Mouse (Mus musculus): Measurements from ENCODE around the gene Zfp335. TPM values are rescaled to one million over a fixed set of nuclear protein-coding genes. Genes with fewer than 3 reads are reported as not detected.

The Zfp335 gene
- 8.6 and 9.5 TPM in 2 replicates for polyA plus RNA-seq (2015; fragmentation: Nextera tagmentation; extraction: Ambion mirVana)

- DNase-seq (ENCODE audit: low spot score) = peak; percentile 94
These were observed at the start of gene Zfp335 for GRCm38 (mm10) chr2:164911086-164912048. Gene Zfp335, minus strand, starts transcription at chr2:164911757.

- DNase-seq (ENCODE audit: low spot score) = no peak
These were observed 49.3 kb upstream of the Zfp335 start, which contains the start of gene Slc12a5 for GRCm38 (mm10) chr2:164960716-164961441. Gene Slc12a5, plus strand, starts transcription at chr2:164960802.

GRCm38 (mm10) chr2:164957548-164958315 lies 46.2 kb upstream of the Zfp335 start:
- DNase-seq (ENCODE audit: low spot score) = no peak

- DNase-seq (ENCODE audit: low spot score) = no peak
These were observed 44.6 kb upstream of the Zfp335 start for GRCm38 (mm10) chr2:164956195-164956594.

DNA sequence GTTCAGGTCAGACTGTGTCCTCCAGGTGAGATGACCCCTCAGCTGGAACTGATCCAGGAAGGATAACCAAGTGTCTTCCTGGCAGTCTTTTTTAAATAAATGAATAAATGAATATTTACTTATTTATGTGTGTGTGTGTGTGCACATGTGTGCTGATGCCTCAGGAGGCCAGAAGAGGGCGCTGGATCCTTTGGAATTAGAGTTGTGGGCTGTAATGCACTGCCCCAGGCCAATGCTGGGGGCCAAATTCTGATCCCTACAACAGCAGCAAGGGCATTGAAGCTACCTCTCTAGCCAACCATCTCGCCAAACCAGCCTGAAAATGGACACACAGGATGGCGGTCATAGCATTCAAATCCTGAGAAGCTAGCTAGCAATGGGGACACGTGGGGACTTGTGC lies 44.2 kb upstream of the Zfp335 start:
- DNase-seq (ENCODE audit: low spot score) = no peak

DNA sequence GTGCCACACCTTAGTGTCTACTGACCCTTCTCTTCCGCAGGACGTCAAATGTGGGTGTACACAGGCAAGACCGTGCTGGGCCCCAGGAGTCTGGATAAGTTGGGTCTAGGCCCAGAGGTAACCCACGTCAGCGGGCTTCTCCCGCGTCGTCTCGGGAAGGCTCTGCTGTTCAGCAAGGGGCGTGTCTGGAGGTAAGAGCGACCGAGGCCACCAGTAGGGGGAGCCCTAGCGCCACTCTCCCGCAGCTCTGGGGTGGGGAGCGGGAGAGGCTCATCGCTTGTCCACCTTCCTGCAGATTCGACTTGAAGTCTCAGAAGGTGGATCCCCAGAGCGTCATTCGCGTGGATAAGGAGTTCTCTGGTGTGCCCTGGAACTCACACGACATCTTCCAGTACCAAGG lies 41.7 kb upstream of the Zfp335 start:
- DNase-seq (ENCODE audit: low spot score) = peak; percentile 77

- no peak for DNase-seq (ENCODE audit: low spot score)
These were observed 40.9 kb upstream of the Zfp335 start for GRCm38 (mm10) chr2:164952448-164952847.

GRCm38 (mm10) chr2:164951745-164952144 lies 40.2 kb upstream of the Zfp335 start:
- no peak for DNase-seq (ENCODE audit: low spot score)

GRCm38 (mm10) chr2:164950501-164950900 lies 38.9 kb upstream of the Zfp335 start:
- DNase-seq (ENCODE audit: low spot score) = no peak

GRCm38 (mm10) chr2:164948962-164949361 lies 37.4 kb upstream of the Zfp335 start:
- no peak for DNase-seq (ENCODE audit: low spot score)

GRCm38 (mm10) chr2:164947930-164948329 lies 36.4 kb upstream of the Zfp335 start:
- DNase-seq (ENCODE audit: low spot score) = no peak

DNA sequence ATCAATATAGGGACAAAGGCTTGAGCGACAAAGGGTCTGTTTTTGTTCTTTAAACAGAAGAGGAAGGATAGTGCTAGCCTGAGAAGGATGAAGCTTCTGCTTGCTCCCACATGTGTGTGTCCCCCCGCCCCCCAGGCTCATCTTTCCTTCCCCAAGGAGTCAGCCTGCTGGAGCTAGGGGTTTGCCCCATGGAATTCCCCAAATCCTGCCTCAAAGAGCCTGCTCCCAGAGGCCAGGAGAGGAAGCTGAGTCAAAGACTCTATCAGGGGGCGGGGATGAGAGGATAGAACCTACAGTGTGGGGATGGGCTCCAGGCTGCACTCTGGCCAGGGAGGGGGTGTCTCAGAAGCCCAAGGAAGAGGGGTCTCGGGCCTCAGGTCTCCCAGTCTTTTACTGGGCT lies 35.9 kb upstream of the Zfp335 start:
- no peak for DNase-seq (ENCODE audit: low spot score)

GRCm38 (mm10) chr2:164942692-164943290 lies 31.2 kb upstream of the Zfp335 start:
- DNase-seq (ENCODE audit: low spot score) = peak; percentile 79

GRCm38 (mm10) chr2:164940140-164940830 lies 28.7 kb upstream of the Zfp335 start, which contains the start of gene Mmp9:
Gene Mmp9, plus strand, starts transcription at chr2:164940780.
- DNase-seq (ENCODE audit: low spot score) = no peak

GRCm38 (mm10) chr2:164939106-164939505 lies 27.5 kb upstream of the Zfp335 start:
- no peak for DNase-seq (ENCODE audit: low spot score)

DNA sequence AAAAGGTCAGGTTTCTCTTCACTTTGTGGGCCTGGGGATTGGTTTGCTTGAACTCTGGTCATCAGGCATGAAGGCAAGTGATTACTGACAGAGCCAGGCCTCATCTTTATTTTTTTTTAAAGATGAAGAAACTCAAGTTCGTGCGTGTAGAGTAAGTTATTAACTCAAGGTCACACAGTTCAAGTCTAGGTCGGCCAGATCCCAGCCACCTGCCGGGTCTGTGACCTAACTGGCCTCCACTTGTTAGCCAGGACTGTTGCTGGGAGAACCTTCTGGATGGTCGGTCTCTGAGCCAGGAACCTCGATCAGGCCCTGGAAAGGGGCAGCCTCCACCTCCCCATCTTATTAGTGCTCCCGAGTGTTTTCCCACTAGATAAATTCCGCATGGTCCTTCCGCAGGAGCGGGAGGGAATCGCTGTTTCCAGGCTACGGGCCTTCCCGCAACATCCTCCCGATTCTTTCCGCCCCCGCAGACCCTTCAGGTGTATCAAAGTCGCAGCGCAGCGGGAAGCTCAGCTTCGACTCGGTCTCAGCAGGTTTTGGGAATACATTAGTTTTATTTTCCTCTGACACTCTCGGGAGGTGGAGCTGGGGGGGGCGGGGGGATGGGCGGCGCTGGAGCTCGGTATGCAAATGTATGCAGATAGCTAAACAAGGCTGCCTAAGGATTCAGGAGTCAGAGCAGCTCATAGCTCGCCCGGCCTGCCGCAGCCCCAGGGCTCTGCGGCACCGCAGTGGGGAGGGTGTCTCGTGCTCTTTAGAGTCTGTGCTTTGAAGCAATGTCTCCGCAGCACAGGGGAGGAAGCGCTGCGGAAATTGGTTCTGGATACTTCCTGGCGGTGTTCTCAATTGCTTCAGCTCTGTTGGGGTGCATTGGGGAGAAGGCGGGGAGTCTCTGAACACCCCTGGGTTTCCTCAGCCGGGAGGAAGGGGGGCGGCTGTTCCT lies 26.9 kb upstream of the Zfp335 start:
- peak; percentile 77 for DNase-seq (ENCODE audit: low spot score)

DNA sequence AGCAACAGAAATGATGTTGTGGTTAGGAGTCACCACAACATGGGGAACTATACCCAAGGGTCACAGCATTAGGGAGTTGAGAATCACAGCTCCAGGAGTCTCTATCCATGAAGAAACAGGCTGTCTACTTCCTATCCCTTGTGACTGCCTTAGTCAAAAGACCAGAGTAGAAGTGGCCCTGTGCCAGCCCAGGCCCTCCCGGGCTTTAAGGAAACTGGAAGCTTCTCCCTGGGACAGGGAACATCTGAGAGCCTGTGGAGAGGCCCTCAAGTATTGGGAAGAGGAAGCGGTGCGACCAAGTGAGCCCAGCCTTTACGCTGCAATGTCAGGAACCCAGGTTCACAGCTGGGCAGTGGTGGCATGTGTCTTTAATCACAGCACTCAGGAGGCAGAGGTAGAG lies 24.4 kb upstream of the Zfp335 start:
- DNase-seq (ENCODE audit: low spot score) = no peak

DNA sequence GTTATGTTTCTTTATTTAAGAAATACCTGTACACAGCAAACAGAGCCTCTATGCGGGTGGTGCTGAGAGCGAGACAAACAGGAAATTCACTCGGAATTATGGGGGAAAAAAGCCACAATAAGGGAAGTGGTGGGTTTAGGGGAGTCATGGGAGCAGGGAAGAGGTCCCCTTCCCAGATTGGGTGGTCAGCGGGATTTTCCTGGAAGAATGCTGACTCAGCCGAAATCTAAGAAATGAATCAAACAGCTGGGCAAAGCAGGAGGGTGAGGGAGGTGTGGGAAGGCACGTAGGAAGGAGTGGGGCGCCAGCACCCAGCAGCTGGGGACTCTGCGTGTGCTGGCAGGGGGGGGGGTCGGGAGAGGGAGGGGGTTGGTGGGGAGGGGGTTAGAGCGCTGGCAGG lies 22.0 kb upstream of the Zfp335 start:
- no peak for DNase-seq (ENCODE audit: low spot score)
